Mouse (Mus musculus) limb, embryonic 15.5 days (tissue): Measurements from ENCODE around the gene 3100002H09Rik. TPM values are rescaled to one million over a fixed set of nuclear protein-coding genes. Genes with fewer than 3 reads are reported as not detected.
A peak's percentile ranks its signal among the peaks of the same experiment; 100 is the strongest.

Experiments used
- ATAC-seq: fragments of 200-750 bp; cut with Nextera tagmentation; 2 replicates; pipeline ENCODE4 v1.8.0; 2017; ENCODE audit warnings: low read depth, moderate TSS enrichment; ENCODE audit not compliant: insufficient number of reproducible peaks, low FRiP score, low TSS enrichment
- H3K27ac ChIP-seq: fragments of 300-500 bp; sonication (generic); 2 replicates; pipeline ENCODE4 v1.5.1; 2015; ENCODE audit warnings: moderate library complexity, mild to moderate bottlenecking, inconsistent platforms
- H3K27me3 ChIP-seq: fragments of 300-500 bp; sonication (generic); 2 replicates; pipeline ENCODE4 v1.6.1; 2015; ENCODE audit warnings: inconsistent platforms
- H3K36me3 ChIP-seq: fragments of 300-500 bp; sonication (generic); 2 replicates; pipeline ENCODE4 v1.6.1; 2015; ENCODE audit warnings: inconsistent platforms
- H3K4me1 ChIP-seq: fragments of 300-500 bp; sonication (generic); 2 replicates; pipeline ENCODE4 v1.6.1; 2015; ENCODE audit warnings: inconsistent platforms
- H3K4me2 ChIP-seq: fragments of 300-500 bp; sonication (generic); 2 replicates; pipeline ENCODE4 v1.6.1; 2015; ENCODE audit warnings: mild to moderate bottlenecking, inconsistent platforms
- H3K4me3 ChIP-seq: fragments of 300-500 bp; sonication (generic); 2 replicates; pipeline ENCODE4 v1.5.1; 2015; ENCODE audit warnings: mild to moderate bottlenecking, inconsistent platforms
- H3K9ac ChIP-seq: fragments of 300-500 bp; sonication (generic); 2 replicates; pipeline ENCODE4 v1.6.1; 2015; ENCODE audit warnings: inconsistent platforms
- H3K9me3 ChIP-seq: fragments of 300-500 bp; sonication (generic); 2 replicates; pipeline ENCODE4 v1.6.1; 2016; ENCODE audit warnings: inconsistent platforms
- WGBS: fragments of 180-500 bp; shearing (Covaris S2); methylation state at CpG from one replicate; pipeline ENCODE4 v1.1.7; 2015; 5-methylcytosine and 5-hydroxymethylcytosine counted together
- polyA plus RNA-seq: library from polyadenylated mRNA; unstranded; fragments of >200 nt; fragmentation: Nextera tagmentation; extraction: Ambion mirVana; gene quantifications from 2 replicates; pipeline ENCODE4 v1.2.1, GENCODE M21; 2015

3100002H09Rik gene
- polyA plus RNA-seq, 1 experiment from 2014 or later, result not detected

DNA sequence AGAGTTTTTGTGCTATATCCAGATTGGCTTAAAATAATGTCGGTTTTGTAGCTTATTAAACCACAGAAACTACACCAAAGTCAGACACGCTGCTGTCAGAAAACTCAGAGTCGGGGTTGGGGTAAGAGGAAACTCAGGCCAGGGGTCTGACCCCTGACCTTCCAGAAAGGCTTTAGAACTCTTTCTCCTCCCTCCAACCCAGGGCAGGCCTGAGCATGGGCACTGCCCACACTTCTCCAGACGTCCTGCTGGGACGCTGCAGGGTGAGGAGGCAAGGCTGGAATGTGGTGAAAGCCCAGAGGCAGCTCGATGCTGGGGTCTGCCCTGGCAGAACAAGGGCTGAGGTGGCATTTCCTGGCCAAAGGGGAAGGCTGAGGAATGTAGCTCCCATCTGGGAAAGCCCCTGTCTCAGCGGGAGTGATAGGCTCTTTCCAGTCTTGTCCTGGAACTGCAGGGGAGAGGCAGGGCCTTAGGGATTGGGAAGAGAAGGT lies 34.6 kb downstream of the 3100002H09Rik start:
- no peak overlapping the region for H3K9ac ChIP-seq

DNA sequence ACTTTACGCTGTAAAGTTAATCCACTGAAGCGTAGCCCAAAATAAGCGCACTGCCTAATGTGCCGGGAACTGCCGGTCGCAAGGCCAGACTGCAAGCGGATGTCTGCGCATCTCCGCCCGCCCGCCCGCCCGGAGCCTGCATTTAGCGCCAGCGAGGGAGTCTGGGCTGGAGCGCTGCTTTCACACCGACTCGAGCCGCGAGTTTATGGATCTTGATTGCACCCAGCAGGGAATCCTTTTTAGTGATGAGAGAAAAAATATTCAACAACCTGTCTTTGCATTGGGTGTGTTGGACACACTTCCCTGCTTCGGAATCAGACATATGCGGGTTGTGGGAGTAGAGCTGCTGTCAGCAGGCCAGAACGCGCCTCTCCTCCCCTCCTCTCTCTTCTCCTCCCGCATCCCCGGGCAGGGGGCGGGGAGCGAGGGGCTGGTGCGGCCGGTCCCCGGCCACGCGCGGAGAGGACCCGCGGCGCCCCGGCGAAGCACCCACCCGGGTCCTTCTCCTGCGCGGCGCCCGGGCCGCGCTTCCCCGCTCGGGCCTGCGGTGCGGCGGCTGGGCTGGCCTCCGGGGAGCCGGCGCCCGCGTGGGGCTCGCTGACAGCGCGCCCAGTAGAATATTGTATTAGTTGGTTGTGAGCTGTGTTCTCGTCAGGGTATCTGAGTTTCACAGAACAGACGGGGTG lies 35.2 kb downstream of the 3100002H09Rik start:
- Histone ChIP-seq H3K36me3 (no peaks in the 10 kb centered on the region), H3K27me3 (peaks cover 59% of the 10 kb centered on the region), H3K4me3 (peak overlapping the region; percentile 44), H3K9ac (peak overlapping the region; percentile 55), H3K9me3 (no peaks in the 10 kb centered on the region), H3K4me2 (peak overlapping the region; percentile 93), H3K4me1 (peaks cover 38% of the 10 kb centered on the region), H3K27ac (no peak overlapping the region)
- under 1% methylated on average over 60 of the region's 61 CpGs for WGBS
- no peak for ATAC-seq

More for the DNA sequence above, 34.6 kb downstream of the 3100002H09Rik start:
- Histone ChIP-seq H3K27me3 (peaks cover 56% of the 10 kb centered on the region), H3K27ac (no peak overlapping the region), H3K4me3 (peak overlapping the region; percentile 44), H3K4me2 (peak overlapping the region; percentile 93), H3K4me1 (peaks cover 33% of the 10 kb centered on the region), H3K9me3 (no peaks in the 10 kb centered on the region), H3K36me3 (no peaks in the 10 kb centered on the region)
- no peak for ATAC-seq
- 10% methylated on average over 7 of the region's 7 CpGs for WGBS

- Histone ChIP-seq H3K9me3 (no peaks in the 10 kb centered on the region), H3K4me2 (no peak overlapping the region), H3K9ac (no peak overlapping the region), H3K36me3 (no peaks in the 10 kb centered on the region), H3K4me3 (no peak overlapping the region), H3K27ac (no peak overlapping the region), H3K4me1 (peaks cover 42% of the 10 kb centered on the region), H3K27me3 (peaks cover 64% of the 10 kb centered on the region)
- WGBS, result 18% methylated on average over 4 of the region's 4 CpGs
- ATAC-seq, result no peak
Measured at GRCm38 (mm10) chr4:124573586-124573985, 37.0 kb downstream of the 3100002H09Rik start.

GRCm38 (mm10) chr4:124570977-124571376 lies 39.6 kb downstream of the 3100002H09Rik start:
- WGBS, result 39% methylated on average over 9 of the region's 9 CpGs
- H3K4me1 ChIP-seq, result peaks cover 39% of the 10 kb centered on the region
- peak overlapping the region; percentile 43; the same call in 1 of the 2 replicates for H3K27ac ChIP-seq
- no peak overlapping the region for H3K4me3 ChIP-seq
- H3K9ac ChIP-seq, result no peak overlapping the region
- no peaks in the 10 kb centered on the region for H3K36me3 ChIP-seq
- no peaks in the 10 kb centered on the region for H3K9me3 ChIP-seq
- peak overlapping the region; percentile 1; the same call in 1 of the 2 replicates for H3K4me2 ChIP-seq
- peak; percentile 83 for ATAC-seq
- H3K27me3 ChIP-seq, result peaks cover 55% of the 10 kb centered on the region

DNA sequence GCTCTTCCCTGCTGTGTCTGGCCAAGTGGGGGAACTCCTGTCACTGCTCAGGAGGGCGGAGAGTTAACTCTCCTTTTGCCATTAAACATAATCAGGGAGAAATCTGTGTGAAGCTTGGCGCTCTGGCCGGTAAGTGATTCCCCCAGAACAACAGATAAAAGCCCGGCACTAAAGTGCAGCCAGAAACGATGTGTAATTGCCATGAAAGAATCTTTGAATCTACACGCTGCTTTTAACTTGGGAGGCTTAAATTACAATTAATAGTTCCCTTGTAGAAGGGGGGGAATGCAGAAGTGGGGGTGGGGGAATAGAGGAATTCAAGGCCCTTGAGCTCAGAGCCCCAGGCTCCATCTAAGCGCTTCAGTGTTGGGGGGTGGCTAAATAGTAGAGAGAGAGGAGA lies 40.9 kb downstream of the 3100002H09Rik start:
- Histone ChIP-seq H3K4me1 (peaks cover 26% of the 10 kb centered on the region), H3K36me3 (no peaks in the 10 kb centered on the region), H3K27ac (no peak overlapping the region), H3K9ac (no peak overlapping the region), H3K4me2 (no peak overlapping the region), H3K4me3 (no peak overlapping the region), H3K27me3 (peaks cover 42% of the 10 kb centered on the region), H3K9me3 (no peaks in the 10 kb centered on the region)
- WGBS, result 10% methylated on average over 7 of the region's 7 CpGs
- ATAC-seq, result no peak

DNA sequence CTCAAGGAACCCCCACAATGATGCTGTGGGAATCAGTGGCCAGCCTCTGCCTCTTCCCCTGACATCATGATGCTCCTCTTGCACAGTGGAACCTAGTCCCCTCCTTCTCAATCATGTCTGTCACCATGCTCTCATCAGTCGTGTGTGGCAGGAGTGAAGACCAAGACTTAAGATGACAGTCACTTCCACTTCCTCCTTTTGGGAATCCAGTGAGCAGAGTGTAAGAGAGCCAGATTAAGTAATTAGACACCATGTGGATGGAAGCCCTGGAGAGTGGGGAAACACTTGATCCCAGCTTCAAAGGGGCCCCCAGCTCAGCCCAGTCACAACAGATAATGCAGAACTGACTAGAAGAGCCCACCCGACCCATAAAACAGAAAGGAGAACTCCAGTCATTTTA lies 47.2 kb downstream of the 3100002H09Rik start:
- no peak overlapping the region for H3K4me3 ChIP-seq
- no peaks in the 10 kb centered on the region for H3K9me3 ChIP-seq
- no peak overlapping the region for H3K4me2 ChIP-seq
- 60% methylated on average over 2 of the region's 2 CpGs for WGBS
- H3K4me1 ChIP-seq, result 0 out of 2 replicates have a peak, but pooled peaks cover 5% of the 10 kb centered on the region
- ATAC-seq, result no peak
- H3K27me3 ChIP-seq, result 0 out of 2 replicates have a peak, but pooled peaks cover 4% of the 10 kb centered on the region
- no peak overlapping the region for H3K9ac ChIP-seq
- no peaks in the 10 kb centered on the region for H3K36me3 ChIP-seq
- no peak overlapping the region for H3K27ac ChIP-seq

DNA sequence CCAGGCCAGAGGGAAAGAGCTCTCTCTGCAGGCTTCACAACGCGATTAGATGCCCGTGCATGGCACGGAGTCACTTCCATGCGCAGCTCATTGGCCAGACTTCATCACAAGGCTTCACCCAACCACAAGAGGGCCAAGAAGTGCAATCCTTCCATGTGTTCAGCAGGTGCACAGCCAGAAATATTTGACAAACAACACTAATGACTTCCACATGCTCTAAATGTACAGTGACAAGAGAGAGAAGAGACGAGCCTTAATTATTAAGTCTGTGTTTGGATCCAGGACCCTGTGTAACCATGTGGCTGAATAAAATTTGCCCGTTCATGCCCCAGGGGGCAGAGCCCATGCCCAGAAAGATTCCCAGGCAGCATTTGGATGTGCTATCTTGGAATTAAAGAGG lies 47.9 kb downstream of the 3100002H09Rik start:
- ATAC-seq, result no peak
- WGBS, result 38% methylated on average over 7 of the region's 7 CpGs
- no peak overlapping the region for H3K27ac ChIP-seq

More for the DNA sequence above, 47.9 kb downstream of the 3100002H09Rik start:
- H3K36me3 ChIP-seq, result no peaks in the 10 kb centered on the region
- 0 out of 2 replicates have a peak, but pooled peaks cover 5% of the 10 kb centered on the region for H3K4me1 ChIP-seq
- H3K9ac ChIP-seq, result no peak overlapping the region
- no peaks in the 10 kb centered on the region for H3K9me3 ChIP-seq
- H3K27me3 ChIP-seq, result no peaks in the 10 kb centered on the region
- H3K4me3 ChIP-seq, result no peak overlapping the region
- no peak overlapping the region for H3K4me2 ChIP-seq

Other genes starting within 250 kb of the 3100002H09Rik start
- 1.1 and 1.7 TPM in 2 replicates for gene Pou3f1, start 46.0 kb upstream of the 3100002H09Rik start, polyA plus RNA-seq
- 74.7 and 79.4 TPM in 2 replicates for gene Utp11, start 82.8 kb upstream of the 3100002H09Rik start, polyA plus RNA-seq
- 11.5 and 15.4 TPM in 2 replicates for gene Fhl3, start 89.9 kb upstream of the 3100002H09Rik start, polyA plus RNA-seq
- gene Sf3a3, start 104.0 kb upstream of the 3100002H09Rik start, polyA plus RNA-seq, result 131 and 134 TPM in 2 replicates
- gene Inpp5b, start 131.0 kb upstream of the 3100002H09Rik start, polyA plus RNA-seq, result 31.0 and 33.5 TPM in 2 replicates
- gene Mtf1, start 191.3 kb upstream of the 3100002H09Rik start, polyA plus RNA-seq, result 10.7 and 12.4 TPM in 2 replicates
- 32.1 and 40.1 TPM in 2 replicates for gene Yrdc, start 239.9 kb upstream of the 3100002H09Rik start, polyA plus RNA-seq
- 51.9 and 55.7 TPM in 2 replicates for gene 1110065P20Rik, start 240.4 kb upstream of the 3100002H09Rik start, polyA plus RNA-seq